Mouse (Mus musculus) myocyte (in vitro differentiated cells): ENCODE measurements around the gene Gm4922. TPM values are rescaled to one million over a fixed set of nuclear protein-coding genes. Genes with fewer than 3 reads are reported as not detected.

Experiments
- H3K27me3 ChIP-seq: one replicate; pipeline ENCODE4 v1.6.1; 2011; ENCODE audit not compliant: control insufficient read depth, insufficient read depth, insufficient read length
- H3K36me3 ChIP-seq: one replicate; pipeline ENCODE4 v1.6.1; 2011; ENCODE audit not compliant: control insufficient read depth, insufficient read depth
- H3K4me2 ChIP-seq: one replicate; pipeline ENCODE4 v1.6.1; 2011; ENCODE audit warnings: low read depth, control low read depth
- H3K4me3 ChIP-seq: one replicate; pipeline ENCODE4 v1.5.1; 2011; ENCODE audit warnings: mild to moderate bottlenecking, control low read depth, moderate library complexity
- H3K79me2 ChIP-seq: one replicate; pipeline ENCODE4 v1.6.1; 2011; ENCODE audit not compliant: control insufficient read depth, insufficient read depth
- H3ac ChIP-seq: one replicate; pipeline ENCODE4 v1.6.1; 2011; ENCODE audit not compliant: control insufficient read depth, insufficient read length
- CEBPB ChIP-seq: IDR thresholded peaks from 2 replicates; pipeline ENCODE4 v1.6.1; 2011; ENCODE audit warnings: mild to moderate bottlenecking, moderate library complexity; ENCODE audit not compliant: poor library complexity, insufficient read depth, severe bottlenecking
- E2F4 ChIP-seq: IDR thresholded peaks from one replicate; pipeline ENCODE4 v1.6.1; 2011; ENCODE audit warnings: mild to moderate bottlenecking, control low read depth, moderate library complexity; ENCODE audit not compliant: insufficient read depth
- MAX ChIP-seq: IDR thresholded peaks from one replicate; pipeline ENCODE4 v1.6.1; 2011; ENCODE audit warnings: low read depth, mild to moderate bottlenecking, control low read depth
- MYOD1 ChIP-seq, 3 experiments: IDR thresholded peaks; one replicate each; pipeline ENCODE4 v1.6.1; 2011; ENCODE audit warnings: control low read depth in 2 of 3, low read depth in 2 of 3, mild to moderate bottlenecking in 2 of 3, moderate library complexity in 1 of 3; ENCODE audit not compliant: insufficient read length in 2 of 3, control insufficient read depth in 1 of 3
- MYOG ChIP-seq, 3 experiments: IDR thresholded peaks; one replicate each; pipeline ENCODE4 v1.6.1; 2011; ENCODE audit warnings: control low read depth in 2 of 3, low read depth in 2 of 3, mild to moderate bottlenecking in 2 of 3; ENCODE audit not compliant: insufficient read length in 2 of 3, control insufficient read depth in 1 of 3, insufficient read depth in 1 of 3
- POLR2A ChIP-seq: IDR thresholded peaks from one replicate; pipeline ENCODE4 v1.6.1; 2011; ENCODE audit warnings: low read depth, mild to moderate bottlenecking, control low read depth, moderate library complexity; ENCODE audit not compliant: insufficient read length
- POLR2AphosphoS2 ChIP-seq: IDR thresholded peaks from one replicate; pipeline ENCODE4 v1.6.1; 2011; ENCODE audit warnings: low read depth, control low read depth; ENCODE audit not compliant: insufficient read length
- REST ChIP-seq: IDR thresholded peaks from one replicate; pipeline ENCODE4 v1.6.1; 2011; ENCODE audit warnings: mild to moderate bottlenecking, control low read depth, moderate library complexity; ENCODE audit not compliant: insufficient read depth, insufficient read length
- SRF ChIP-seq: IDR thresholded peaks from one replicate; pipeline ENCODE4 v1.6.1; 2011; ENCODE audit warnings: low read depth; ENCODE audit not compliant: control insufficient read depth, insufficient read length
- TCF12 ChIP-seq: IDR thresholded peaks from one replicate; pipeline ENCODE4 v1.6.1; 2011; ENCODE audit warnings: mild to moderate bottlenecking, control low read depth; ENCODE audit not compliant: poor library complexity, insufficient read depth, severe bottlenecking
- TCF3 ChIP-seq: IDR thresholded peaks from one replicate; pipeline ENCODE4 v1.6.1; 2011; ENCODE audit warnings: low read depth, control low read depth; ENCODE audit not compliant: insufficient read length
- USF1 ChIP-seq: IDR thresholded peaks from one replicate; pipeline ENCODE4 v1.6.1; 2011; ENCODE audit warnings: low read depth, mild to moderate bottlenecking, control low read depth, moderate library complexity
- polyA plus RNA-seq: library from polyadenylated mRNA; unstranded; fragments of >200 nt; fragmentation: generic; extraction: Trizol; gene quantifications from one replicate; pipeline ENCODE4 v1.2.1, GENCODE M21; 2012; ENCODE audit warnings: missing spikeins

The Gm4922 gene
- polyA plus RNA-seq, 1 experiment = not detected

DNA sequence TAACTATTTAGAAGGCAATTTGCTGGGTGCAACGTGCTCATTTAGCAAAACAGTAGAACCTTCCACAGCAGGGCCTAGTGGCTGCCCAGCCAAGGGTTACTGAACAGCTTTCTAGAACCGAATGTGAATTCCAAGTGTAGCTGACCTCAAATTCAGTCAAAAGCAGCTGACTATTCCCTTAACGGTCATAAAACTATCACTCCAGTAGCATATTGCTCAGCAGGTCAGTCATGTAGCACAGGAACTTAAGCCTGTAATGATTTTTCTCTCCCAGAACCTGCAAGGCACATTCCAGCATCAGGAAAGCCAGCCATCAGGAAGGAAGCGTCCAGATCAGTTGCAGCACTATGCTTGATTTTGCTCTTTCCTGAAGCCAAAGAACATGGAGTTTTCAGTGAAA, 43.8 kb upstream of the Gm4922 start:
- H3K4me3 ChIP-seq = no peak overlapping the region

DNA sequence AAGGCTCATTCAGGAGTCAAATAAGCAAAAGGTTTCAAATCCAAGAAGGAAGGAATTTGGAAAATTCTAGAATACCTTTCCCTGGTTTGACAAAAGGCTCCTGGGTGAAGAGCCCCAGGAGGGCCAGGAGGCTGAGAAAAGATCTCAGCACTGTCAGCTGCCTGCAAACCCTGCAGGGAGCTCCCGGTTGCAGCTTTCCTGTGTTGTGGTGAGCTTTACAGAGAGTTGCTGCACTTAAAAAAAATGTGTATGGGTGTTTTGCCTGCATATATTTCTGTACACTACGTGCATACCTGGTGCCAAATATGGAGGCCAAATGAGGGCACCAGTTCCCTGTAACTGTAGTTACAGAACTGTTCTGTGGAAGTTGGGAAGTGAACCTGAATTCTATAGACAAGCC, 41.3 kb upstream of the Gm4922 start:
- TF ChIP-seq CEBPB (no peak), POLR2A (no peak), POLR2AphosphoS2 (no peak), MYOD1 (IDR thresholded peaks at IDR 0.05; ENCODE audit: control insufficient read depth in 1 of 3, insufficient read length in 2 of 3, low read depth in 2 of 3) (no peak), TCF12 (no peak), REST (no peak), SRF (no peak), USF1 (no peak), E2F4 (no peak), TCF3 (no peak), MAX (no peak)
- H3K4me3 ChIP-seq = no peak overlapping the region
- H3ac ChIP-seq = no peak overlapping the region
- no peaks in the 10 kb centered on the region for H3K36me3 ChIP-seq
- no peaks in the 10 kb centered on the region for H3K79me2 ChIP-seq
- H3K4me2 ChIP-seq = no peak overlapping the region
- H3K27me3 ChIP-seq = no peaks in the 10 kb centered on the region

More for the DNA sequence above, 43.8 kb upstream of the Gm4922 start:
- TF ChIP-seq POLR2A = no peak
- TF ChIP-seq SRF = no peak
- no peak for TF ChIP-seq MYOG (IDR thresholded peaks at IDR 0.05; ENCODE audit: control insufficient read depth in 1 of 3, insufficient read depth in 1 of 3, insufficient read length in 2 of 3, low read depth in 2 of 3)
- no peak for TF ChIP-seq MAX
- TF ChIP-seq POLR2AphosphoS2 = no peak
- no peak for TF ChIP-seq E2F4
- no peak for TF ChIP-seq CEBPB
- no peak for TF ChIP-seq REST
- TF ChIP-seq TCF3 = no peak
- TF ChIP-seq TCF12 = no peak
- no peak for TF ChIP-seq MYOD1 (IDR thresholded peaks at IDR 0.05; ENCODE audit: control insufficient read depth in 1 of 3, insufficient read length in 2 of 3, low read depth in 2 of 3)
- no peak for TF ChIP-seq USF1
- no peak overlapping the region for H3K4me2 ChIP-seq
- no peaks in the 10 kb centered on the region for H3K27me3 ChIP-seq
- H3K36me3 ChIP-seq = no peaks in the 10 kb centered on the region
- H3ac ChIP-seq = no peak overlapping the region
- no peaks in the 10 kb centered on the region for H3K79me2 ChIP-seq

DNA sequence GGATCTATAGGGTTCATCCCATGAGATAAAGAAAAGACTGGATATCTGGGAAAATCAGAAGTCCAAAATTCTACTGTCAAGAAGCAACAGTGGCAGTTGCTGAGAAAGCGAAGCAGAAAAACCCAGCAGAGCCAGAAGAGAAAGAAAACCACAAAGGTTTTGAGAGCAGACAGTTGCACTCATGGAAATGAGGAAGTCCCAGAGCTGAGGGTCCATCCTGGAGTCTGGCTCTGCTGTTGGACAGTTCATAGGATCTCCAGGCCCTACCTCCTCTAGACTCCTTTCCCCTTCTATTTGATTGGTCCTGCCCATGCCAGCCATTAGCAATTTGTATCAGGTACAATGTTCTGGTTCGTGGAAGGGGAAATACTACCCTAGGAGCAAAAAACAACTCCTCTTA, 39.5 kb upstream of the Gm4922 start:
- H3K79me2 ChIP-seq = no peaks in the 10 kb centered on the region
- no peaks in the 10 kb centered on the region for H3K36me3 ChIP-seq
- H3K27me3 ChIP-seq = no peaks in the 10 kb centered on the region
- H3ac ChIP-seq = no peak overlapping the region
- TF ChIP-seq MYOD1 (IDR thresholded peaks at IDR 0.05; ENCODE audit: control insufficient read depth in 1 of 3, insufficient read length in 2 of 3, low read depth in 2 of 3) (no peak), TCF3 (no peak), MYOG (IDR thresholded peaks at IDR 0.05; ENCODE audit: control insufficient read depth in 1 of 3, insufficient read depth in 1 of 3, insufficient read length in 2 of 3, low read depth in 2 of 3) (no peak), POLR2AphosphoS2 (no peak), POLR2A (no peak)
- no peak overlapping the region for H3K4me2 ChIP-seq
- H3K4me3 ChIP-seq = no peak overlapping the region

DNA sequence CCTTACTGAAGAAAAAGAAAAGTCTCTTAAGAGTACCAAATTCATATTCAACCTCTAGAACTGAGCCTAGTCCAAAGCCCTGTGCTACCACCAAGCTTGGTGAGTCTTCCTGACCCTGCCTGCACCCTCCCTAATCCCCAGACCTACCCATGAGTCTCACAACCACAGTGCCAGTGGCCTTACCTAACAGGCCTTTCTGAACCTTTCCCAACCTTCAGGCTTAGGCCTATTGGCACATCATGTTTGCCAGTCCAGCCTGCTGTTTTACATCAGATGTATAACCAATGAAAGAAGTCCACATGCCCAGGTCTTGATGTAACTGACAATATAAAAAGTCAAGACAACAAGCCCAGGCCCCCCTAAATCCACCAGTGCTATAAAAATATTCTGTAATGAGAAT, 38.5 kb upstream of the Gm4922 start:
- no peaks in the 10 kb centered on the region for H3K79me2 ChIP-seq
- no peak overlapping the region for H3K4me3 ChIP-seq
- no peaks in the 10 kb centered on the region for H3K36me3 ChIP-seq
- H3K4me2 ChIP-seq = no peak overlapping the region
- no peaks in the 10 kb centered on the region for H3K27me3 ChIP-seq
- no peak overlapping the region for H3ac ChIP-seq
- no peak for TF ChIP-seq POLR2AphosphoS2
- TF ChIP-seq E2F4 = no peak

DNA sequence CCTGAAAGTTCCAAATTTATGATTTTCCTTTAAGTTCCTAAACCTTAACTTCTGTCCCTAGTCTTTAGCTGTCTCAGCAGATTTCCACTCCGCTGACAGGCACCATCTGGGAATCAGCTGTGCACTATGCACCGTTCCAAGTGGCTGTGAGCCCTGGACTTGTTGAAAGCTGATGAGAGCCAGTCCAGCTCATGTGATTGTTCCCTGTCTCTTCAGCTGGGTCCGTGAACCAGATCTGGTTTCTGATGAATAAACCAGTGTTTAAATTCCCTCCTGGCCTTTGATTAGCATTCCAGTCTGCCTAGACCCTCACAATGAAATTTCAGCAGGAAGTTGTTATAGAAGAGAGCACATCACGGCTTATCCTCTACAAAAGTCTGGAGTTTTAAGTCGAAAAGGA, 30.0 kb upstream of the Gm4922 start:
- Histone ChIP-seq H3K79me2 (no peaks in the 10 kb centered on the region), H3K4me3 (no peak overlapping the region), H3K36me3 (no peaks in the 10 kb centered on the region), H3ac (no peak overlapping the region), H3K4me2 (no peak overlapping the region), H3K27me3 (no peaks in the 10 kb centered on the region)
- TF ChIP-seq REST = no peak
- no peak for TF ChIP-seq TCF3
- TF ChIP-seq E2F4 = no peak
- no peak for TF ChIP-seq USF1
- no peak for TF ChIP-seq POLR2AphosphoS2
- no peak for TF ChIP-seq TCF12
- TF ChIP-seq MYOD1 (IDR thresholded peaks at IDR 0.05; ENCODE audit: control insufficient read depth in 1 of 3, insufficient read length in 2 of 3, low read depth in 2 of 3) = no peak
- no peak for TF ChIP-seq POLR2A
- TF ChIP-seq CEBPB = no peak
- TF ChIP-seq MYOG (IDR thresholded peaks at IDR 0.05; ENCODE audit: control insufficient read depth in 1 of 3, insufficient read depth in 1 of 3, insufficient read length in 2 of 3, low read depth in 2 of 3) = no peak
- no peak for TF ChIP-seq MAX
- TF ChIP-seq SRF = no peak
